Mouse (Mus musculus) heart, adult 9 months (tissue): ENCODE results near the gene Ptbp1.
A peak's percentile ranks its signal among the peaks of the same experiment; 100 is the strongest.
"Not testable (repeated sequence)": the region's sequence is repeated elsewhere in the genome, so short reads cannot be mapped to it uniquely, and the experiment has no call there.

Source experiments
- DNase-seq, 2 experiments: peaks; one replicate each; pipeline ENCODE4 v3.0.0; 2022; ENCODE audit warnings: low spot score in 2 of 2

The Ptbp1 gene

DNA sequence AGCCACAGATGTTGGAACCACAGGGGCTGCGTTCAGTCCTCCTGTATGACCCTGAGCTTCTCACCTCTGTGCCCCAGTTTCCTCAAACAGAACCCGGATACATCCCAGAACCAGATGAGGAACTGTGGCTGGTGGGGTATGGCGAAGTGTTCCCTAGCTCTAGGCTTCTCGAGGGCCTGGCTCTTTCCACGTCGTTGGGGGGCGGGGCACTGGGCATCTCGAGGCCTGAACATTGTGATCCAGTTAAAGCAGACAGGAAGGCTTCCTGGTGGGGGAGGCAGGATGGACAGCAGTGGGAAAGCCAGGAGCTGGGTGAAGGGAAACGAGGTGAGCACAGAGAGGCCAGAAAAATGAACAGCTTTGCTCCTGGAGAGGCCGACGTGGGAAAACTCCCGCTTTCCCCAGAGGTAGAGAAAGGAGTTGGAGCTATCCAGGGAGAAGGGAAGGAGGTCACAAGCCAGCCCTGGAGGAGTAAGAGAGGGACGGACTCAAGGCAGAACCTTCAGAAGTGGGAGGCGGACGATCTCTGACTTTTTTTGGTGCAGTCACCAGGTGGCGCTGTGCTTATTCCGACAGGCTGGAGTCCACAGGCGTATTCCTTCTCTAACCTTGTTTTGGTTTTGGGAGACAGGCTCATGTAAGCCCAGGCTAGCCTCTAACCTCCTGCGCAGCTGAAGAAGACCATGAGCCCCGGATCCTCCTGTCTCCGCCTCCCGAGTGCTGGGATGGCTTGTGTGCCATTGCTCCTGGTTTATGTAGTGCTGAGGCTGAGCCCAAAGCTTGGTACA, 29.3 kb downstream of the Ptbp1 start:
- peak; percentile 47 to 77 for DNase-seq

DNA sequence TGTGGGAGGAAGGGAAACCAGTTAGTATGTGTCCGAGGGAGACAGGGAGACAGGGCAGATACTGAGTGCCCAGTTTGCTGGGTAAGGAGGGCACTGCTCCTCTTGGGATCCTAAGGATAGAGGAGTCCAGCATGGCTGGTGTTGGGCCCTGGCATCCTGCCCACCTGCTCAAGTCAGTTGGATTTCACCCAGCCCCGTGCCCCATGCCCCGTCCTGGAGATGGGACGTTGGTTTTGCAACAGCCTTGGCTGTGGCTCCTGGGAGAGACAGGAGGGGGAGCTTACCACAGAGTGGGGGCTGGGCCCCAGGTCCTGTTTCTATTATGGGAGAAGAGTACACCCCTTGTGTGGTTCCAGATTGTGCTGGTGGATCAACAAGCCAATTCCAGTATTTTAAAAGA, 30.2 kb downstream of the Ptbp1 start:
- peak; percentile 49 to 77 for DNase-seq

- not testable (repeated sequence) for DNase-seq
Measured at GRCm38 (mm10) chr10:79884938-79885337, 30.7 kb downstream of the Ptbp1 start.

GRCm38 (mm10) chr10:79886054-79886453, 31.8 kb downstream of the Ptbp1 start, which contains the start of gene Elane:
Gene Elane (plus strand): TSS chr10:79886247.
- DNase-seq, result no peak

DNA sequence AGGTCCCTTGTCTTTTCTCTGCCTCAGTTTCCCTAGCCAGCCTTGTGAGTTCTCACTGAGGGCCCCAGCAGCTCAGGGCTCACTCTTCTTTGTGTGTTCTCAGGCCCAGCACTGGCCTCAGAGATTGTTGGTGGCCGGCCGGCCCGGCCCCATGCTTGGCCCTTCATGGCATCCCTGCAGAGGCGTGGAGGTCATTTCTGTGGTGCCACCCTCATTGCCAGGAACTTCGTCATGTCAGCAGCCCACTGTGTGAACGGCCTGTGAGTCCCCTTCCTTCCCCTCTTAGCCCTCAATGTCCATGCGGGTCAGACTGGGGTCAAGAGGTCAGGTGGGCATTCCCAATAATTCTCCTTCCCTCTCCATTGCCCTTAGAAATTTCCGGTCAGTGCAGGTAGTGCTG, 32.4 kb downstream of the Ptbp1 start:
- DNase-seq, result no peak

DNA sequence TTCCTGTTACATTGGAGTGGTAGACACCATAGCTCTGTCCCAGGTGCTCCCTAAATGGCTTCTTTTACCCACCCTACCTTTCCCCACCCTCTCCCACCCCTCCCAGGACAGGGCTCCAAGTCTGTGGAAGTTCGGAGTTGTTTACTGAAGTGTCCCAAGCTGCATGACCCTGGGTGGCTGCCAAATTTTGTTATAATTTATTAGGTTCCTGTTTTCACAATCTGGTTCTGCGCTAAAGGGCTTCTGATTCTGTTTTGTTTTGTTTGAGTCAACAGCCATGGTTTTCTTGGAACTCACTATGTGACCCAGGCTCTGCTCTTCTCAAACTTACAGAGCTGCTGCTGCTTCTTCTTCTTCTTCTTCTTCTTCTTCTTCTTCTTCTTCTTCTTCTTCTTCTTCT, 35.2 kb downstream of the Ptbp1 start:
- no peak for DNase-seq

- DNase-seq, result no peak
Measured at GRCm38 (mm10) chr10:79890670-79891069, 36.4 kb downstream of the Ptbp1 start, which contains the start of gene Cfd. Gene Cfd (plus strand): TSS chr10:79890853.

- DNase-seq, result peak; percentile 49 to 68
Measured at GRCm38 (mm10) chr10:79892451-79893118, 38.4 kb downstream of the Ptbp1 start.

- no peak for DNase-seq
Measured at GRCm38 (mm10) chr10:79896306-79896705, 42.1 kb downstream of the Ptbp1 start.

DNA sequence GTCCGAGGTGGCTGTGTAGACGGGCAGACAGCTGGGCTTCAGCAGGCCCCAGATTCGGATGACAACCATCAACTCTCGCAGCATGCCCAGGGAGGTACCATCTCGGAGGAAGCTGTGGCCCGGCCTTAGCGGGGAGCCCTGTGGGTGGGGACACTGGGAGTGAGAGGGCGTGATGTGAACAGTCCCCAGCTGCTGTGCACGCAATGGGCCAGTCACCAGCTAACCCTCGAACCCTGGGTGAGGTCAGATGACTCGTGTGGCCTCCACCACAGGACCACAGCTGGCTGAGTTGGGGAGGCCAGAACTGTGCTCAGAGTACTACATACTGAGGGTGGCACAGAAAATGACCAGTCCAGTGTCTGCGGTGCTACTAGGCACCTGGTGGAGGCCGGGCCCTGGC, 42.6 kb downstream of the Ptbp1 start:
- DNase-seq, result no peak

GRCm38 (mm10) chr10:79897316-79898245, 43.4 kb downstream of the Ptbp1 start:
- no peak for DNase-seq

- DNase-seq, result no peak
Measured at GRCm38 (mm10) chr10:79900951-79901410, 46.8 kb downstream of the Ptbp1 start.

GRCm38 (mm10) chr10:79906712-79907111, 52.5 kb downstream of the Ptbp1 start:
- no peak for DNase-seq

GRCm38 (mm10) chr10:79907415-79907814, 53.2 kb downstream of the Ptbp1 start:
- DNase-seq, result no peak

DNA sequence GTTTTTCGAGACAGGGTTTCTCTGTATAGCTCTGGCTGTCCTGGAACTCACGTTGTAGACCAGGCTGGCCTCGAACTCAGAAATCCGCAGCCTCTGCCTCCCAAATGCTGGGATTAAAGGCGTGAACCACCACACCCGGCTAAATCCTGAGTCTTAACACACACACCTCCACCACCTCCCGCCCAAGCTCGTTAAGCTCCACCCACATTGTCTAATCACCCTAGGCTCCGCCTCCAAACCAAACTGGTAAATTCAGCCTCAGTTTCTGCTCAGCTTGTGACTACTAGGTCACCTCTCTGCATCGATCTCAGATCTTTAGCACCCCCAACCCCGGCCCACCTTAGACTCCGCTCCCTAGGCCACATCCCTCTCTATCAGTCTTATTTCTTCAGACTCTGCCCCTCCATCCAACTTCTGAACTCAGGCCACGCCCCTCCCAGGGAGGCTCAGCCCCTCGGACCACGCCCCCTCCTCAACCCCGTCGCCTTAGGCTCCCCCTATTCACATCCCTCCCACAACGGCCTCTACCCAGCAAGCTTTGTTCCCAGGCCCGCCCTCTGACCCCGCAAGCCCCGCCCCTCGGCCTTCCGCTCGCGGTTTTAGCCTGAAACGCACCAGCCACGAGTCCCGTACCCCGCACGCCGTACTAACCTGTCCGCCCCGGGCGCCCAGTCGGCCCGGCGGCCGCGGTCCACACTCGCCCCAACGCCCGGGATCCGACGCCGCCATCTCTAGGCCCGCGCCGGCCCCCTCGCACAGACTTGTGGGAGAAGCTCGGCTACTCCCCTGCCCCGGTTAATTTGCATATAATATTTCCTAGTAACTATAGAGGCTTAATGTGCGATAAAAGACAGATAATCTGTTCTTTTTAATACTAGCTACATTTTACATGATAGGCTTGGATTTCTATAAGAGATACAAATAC, 54.2 kb downstream of the Ptbp1 start, which contains the start of gene Med16:
Gene Med16 (minus strand): TSS at position 757 of the 925 bp plus-strand sequence.
- peak; percentile 96 to 98 for DNase-seq

- DNase-seq, result peak; percentile 61 to 72
Measured at GRCm38 (mm10) chr10:79909092-79909922, 55.1 kb downstream of the Ptbp1 start.

DNA sequence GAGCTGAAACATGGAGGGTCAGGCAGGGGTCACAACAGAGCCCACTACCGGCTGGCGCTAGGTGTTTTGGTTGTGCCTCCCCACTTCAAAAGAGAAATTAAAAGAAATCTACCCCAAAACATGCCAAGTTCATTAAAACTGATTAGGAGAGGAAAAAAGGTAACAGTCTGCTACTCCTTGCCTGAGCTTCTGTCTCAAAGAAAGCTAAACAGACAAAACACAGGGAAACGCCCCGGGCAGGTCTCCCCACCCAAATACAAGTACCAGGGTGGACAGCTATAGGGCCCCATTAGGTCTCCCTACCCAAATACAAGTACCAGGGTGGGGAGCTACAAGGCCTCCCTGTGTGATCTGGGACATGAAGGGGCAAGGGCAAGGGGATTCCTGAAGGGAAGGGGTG, 56.3 kb downstream of the Ptbp1 start, which contains the start of gene Gm26602:
Gene Gm26602 (plus strand): TSS at position 301 of the 400 bp plus-strand sequence.
- DNase-seq, result no peak

GRCm38 (mm10) chr10:79912412-79912811, 58.2 kb downstream of the Ptbp1 start:
- no peak for DNase-seq
